Mouse (Mus musculus): ENCODE data around the gene Tkfc.

GRCm38 (mm10) chr19:10560108-10560507 lies 45.3 kb downstream of the Tkfc start:
- no peak for TF ChIP-seq CTCF (IDR thresholded peaks at IDR 0.05; ENCODE audit: borderline replicate concordance, control insufficient read depth, extremely low read depth, insufficient read depth, low read length, poor library complexity)
- no peak for TF ChIP-seq POLR2A (IDR thresholded peaks at IDR 0.05; ENCODE audit: control insufficient read depth, extremely low read depth, insufficient read depth, low read length, poor library complexity)

All from thymus, adult 2 months (tissue).